Mouse (Mus musculus) limb, embryonic 12.5 days (tissue): ENCODE measurements at regions not wholly inside any gene's neighbourhood (a gene's known extent, or its start where the extent isn't known, plus 50 kb on each side); places are given as distances from the start of the nearest gene placed in this dataset.

Experiments used
- ATAC-seq: fragments of 200-750 bp; cut with Nextera tagmentation; 2 replicates; pipeline ENCODE4 v1.8.0; 2017; ENCODE audit warnings: low read depth, moderate TSS enrichment; ENCODE audit not compliant: insufficient number of reproducible peaks, insufficient read depth, low FRiP score, low TSS enrichment
- H3K27ac ChIP-seq: fragments of 300-500 bp; sonication (generic); 2 replicates; pipeline ENCODE4 v1.5.1; 2016; ENCODE audit warnings: mild to moderate bottlenecking, moderate library complexity
- H3K27me3 ChIP-seq: fragments of 300-500 bp; sonication (generic); 2 replicates; pipeline ENCODE4 v1.6.1; 2016; ENCODE audit warnings: mild to moderate bottlenecking, moderate library complexity
- H3K36me3 ChIP-seq: fragments of 300-500 bp; sonication (generic); 2 replicates; pipeline ENCODE4 v1.6.1; 2016; ENCODE audit warnings: mild to moderate bottlenecking, moderate library complexity
- H3K4me1 ChIP-seq: fragments of 300-500 bp; sonication (generic); replicated peaks from 2 replicates; pipeline ENCODE4 v1.6.1; 2016
- H3K4me2 ChIP-seq: fragments of 300-500 bp; sonication (generic); 2 replicates; pipeline ENCODE4 v1.6.1; 2016; ENCODE audit warnings: mild to moderate bottlenecking, moderate library complexity
- H3K4me3 ChIP-seq: fragments of 300-500 bp; sonication (generic); replicated peaks from 2 replicates; pipeline ENCODE4 v1.5.1; 2016; ENCODE audit warnings: mild to moderate bottlenecking
- H3K9ac ChIP-seq: fragments of 300-500 bp; sonication (generic); replicated peaks from 2 replicates; pipeline ENCODE4 v1.6.1; 2016; ENCODE audit warnings: mild to moderate bottlenecking, moderate library complexity
- H3K9me3 ChIP-seq: fragments of 300-500 bp; sonication (generic); 2 replicates; pipeline ENCODE4 v1.6.1; 2016; ENCODE audit warnings: mild to moderate bottlenecking, moderate library complexity
- WGBS: fragments of 180-500 bp; shearing (Covaris S2); methylation state at CpG from one replicate; pipeline ENCODE4 v1.1.7; 2016; 5-methylcytosine and 5-hydroxymethylcytosine counted together

- H3K36me3 ChIP-seq = no peaks in the 10 kb centered on the region
- H3K9ac ChIP-seq = no peak overlapping the region
- H3K27ac ChIP-seq = no peak overlapping the region
- H3K4me2 ChIP-seq = no peak overlapping the region
- H3K27me3 ChIP-seq = no peaks in the 10 kb centered on the region
- no peak for ATAC-seq
- H3K4me1 ChIP-seq = peaks cover 18% of the 10 kb centered on the region
- WGBS = 81% methylated on average over 8 of the region's 8 CpGs
- no peak overlapping the region for H3K4me3 ChIP-seq
- no peaks in the 10 kb centered on the region for H3K9me3 ChIP-seq
These were observed 84.4 kb upstream of the Alk start for GRCm38 (mm10) chr17:72688800-72689199.

- H3K4me2 ChIP-seq = no peak overlapping the region
- no peak for ATAC-seq
- no peaks in the 10 kb centered on the region for H3K4me1 ChIP-seq
- H3K27ac ChIP-seq = no peak overlapping the region
- H3K36me3 ChIP-seq = no peaks in the 10 kb centered on the region
- H3K4me3 ChIP-seq = no peak overlapping the region
- H3K27me3 ChIP-seq = no peaks in the 10 kb centered on the region
- H3K9ac ChIP-seq = no peak overlapping the region
- no peaks in the 10 kb centered on the region for H3K9me3 ChIP-seq
- 75% methylated on average over 4 of the region's 4 CpGs for WGBS
These were observed 70.2 kb upstream of the Alk start for GRCm38 (mm10) chr17:72674658-72675057.

GRCm38 (mm10) chr17:72672010-72672409, 67.6 kb upstream of the Alk start:
- Histone ChIP-seq H3K27ac (no peak overlapping the region), H3K9me3 (no peaks in the 10 kb centered on the region), H3K4me2 (no peak overlapping the region), H3K36me3 (no peaks in the 10 kb centered on the region), H3K4me3 (no peak overlapping the region), H3K9ac (no peak overlapping the region), H3K4me1 (no peaks in the 10 kb centered on the region), H3K27me3 (no peaks in the 10 kb centered on the region)
- 56% methylated on average over 3 of the region's 3 CpGs for WGBS
- no peak for ATAC-seq

- H3K4me1 ChIP-seq = no peaks in the 10 kb centered on the region
- no peak overlapping the region for H3K9ac ChIP-seq
- 76% methylated on average over 2 of the region's 2 CpGs for WGBS
- no peak overlapping the region for H3K27ac ChIP-seq
- no peaks in the 10 kb centered on the region for H3K36me3 ChIP-seq
- H3K4me2 ChIP-seq = no peak overlapping the region
- H3K27me3 ChIP-seq = no peaks in the 10 kb centered on the region
- no peak overlapping the region for H3K4me3 ChIP-seq
- no peaks in the 10 kb centered on the region for H3K9me3 ChIP-seq
- no peak for ATAC-seq
These were observed 62.5 kb upstream of the Alk start for GRCm38 (mm10) chr17:72666961-72667360.

- H3K4me1 ChIP-seq = no peaks in the 10 kb centered on the region
- H3K4me2 ChIP-seq = no peak overlapping the region
- no peaks in the 10 kb centered on the region for H3K27me3 ChIP-seq
- no peak overlapping the region for H3K4me3 ChIP-seq
- no peaks in the 10 kb centered on the region for H3K36me3 ChIP-seq
- no peaks in the 10 kb centered on the region for H3K9me3 ChIP-seq
- whole genome bisulfite sequencing = 73% methylated on average over 2 of the region's 2 CpGs
- ATAC-seq = 0 out of 2 replicates have a peak, but pooled peaks have one; percentile 26
- no peak overlapping the region for H3K9ac ChIP-seq
- no peak overlapping the region for H3K27ac ChIP-seq
These were observed 57.3 kb upstream of the Alk start for GRCm38 (mm10) chr17:72661678-72662077.

GRCm38 (mm10) chr17:72658744-72659143, 54.3 kb upstream of the Alk start:
- no peak overlapping the region for H3K4me3 ChIP-seq
- no peak overlapping the region for H3K27ac ChIP-seq
- H3K9me3 ChIP-seq = no peaks in the 10 kb centered on the region
- 59% methylated on average over 6 of the region's 6 CpGs for WGBS
- no peak for ATAC-seq
- no peaks in the 10 kb centered on the region for H3K27me3 ChIP-seq
- no peak overlapping the region for H3K9ac ChIP-seq
- no peaks in the 10 kb centered on the region for H3K36me3 ChIP-seq
- H3K4me1 ChIP-seq = no peaks in the 10 kb centered on the region
- no peak overlapping the region for H3K4me2 ChIP-seq

GRCm38 (mm10) chr17:72657826-72658225, 53.4 kb upstream of the Alk start:
- H3K9ac ChIP-seq = no peak overlapping the region
- WGBS = 54% methylated on average over 8 of the region's 8 CpGs
- no peaks in the 10 kb centered on the region for H3K9me3 ChIP-seq
- no peak overlapping the region for H3K4me2 ChIP-seq
- H3K4me3 ChIP-seq = no peak overlapping the region
- no peaks in the 10 kb centered on the region for H3K4me1 ChIP-seq
- H3K36me3 ChIP-seq = no peaks in the 10 kb centered on the region
- H3K27me3 ChIP-seq = no peaks in the 10 kb centered on the region
- ATAC-seq = no peak
- H3K27ac ChIP-seq = no peak overlapping the region
